Mouse (Mus musculus) limb, embryonic 11.5 days (tissue): ENCODE data around the gene Crhbp. TPM values are rescaled to one million over a fixed set of nuclear protein-coding genes. Genes with fewer than 3 reads are reported as not detected.

ENCODE experiments used
- ATAC-seq: fragments of 200-750 bp; cut with Nextera tagmentation; 2 replicates; pipeline ENCODE4 v1.8.0; 2017; ENCODE audit warnings: low read depth; ENCODE audit not compliant: insufficient number of reproducible peaks, low FRiP score, low TSS enrichment
- DNase-seq: peaks from one replicate; pipeline ENCODE4 v3.0.0-alpha.2; 2015; ENCODE audit warnings: low spot score
- H3K27ac ChIP-seq: fragments of 300-500 bp; sonication (generic); replicated peaks from 2 replicates; pipeline ENCODE4 v1.5.1; 2014; ENCODE audit warnings: low read depth, mild to moderate bottlenecking, low read length
- H3K27me3 ChIP-seq: fragments of 300-500 bp; sonication (generic); 2 replicates; pipeline ENCODE4 v1.6.1; 2014; ENCODE audit warnings: mild to moderate bottlenecking, low read length, mixed read lengths; ENCODE audit not compliant: control insufficient read depth, insufficient read depth
- H3K36me3 ChIP-seq: fragments of 300-500 bp; sonication (generic); 2 replicates; pipeline ENCODE4 v1.6.1; 2014; ENCODE audit warnings: mild to moderate bottlenecking, low read length, moderate library complexity, mixed read lengths; ENCODE audit not compliant: control insufficient read depth, insufficient read depth
- H3K4me1 ChIP-seq: fragments of 300-500 bp; sonication (generic); 2 replicates; pipeline ENCODE4 v1.6.1; 2014; ENCODE audit warnings: low read length, mixed read lengths; ENCODE audit not compliant: control insufficient read depth, insufficient read depth
- H3K4me2 ChIP-seq: fragments of 300-500 bp; sonication (generic); 2 replicates; pipeline ENCODE4 v1.6.1; 2014; ENCODE audit warnings: low read depth, mild to moderate bottlenecking, moderate library complexity; ENCODE audit not compliant: severe bottlenecking
- H3K4me3 ChIP-seq: fragments of 300-500 bp; sonication (generic); 2 replicates; pipeline ENCODE4 v1.5.1; 2014; ENCODE audit warnings: low read depth, low read length
- H3K9ac ChIP-seq: fragments of 300-500 bp; sonication (generic); 2 replicates; pipeline ENCODE4 v1.6.1; 2014; ENCODE audit warnings: mild to moderate bottlenecking, low read length
- H3K9me3 ChIP-seq: fragments of 300-500 bp; sonication (generic); 2 replicates; pipeline ENCODE4 v1.6.1; 2016; ENCODE audit warnings: low read length; ENCODE audit not compliant: control insufficient read depth
- WGBS: fragments of 180-500 bp; shearing (Covaris S2); extraction: QIAGEN DNeasy Blood & Tissue Kit; methylation state at CpG from one replicate; pipeline ENCODE4 v1.1.7; 2014; 5-methylcytosine and 5-hydroxymethylcytosine counted together
- polyA plus RNA-seq: library from polyadenylated mRNA; unstranded; fragments of >200 nt; fragmentation: Nextera tagmentation; extraction: Ambion mirVana; gene quantifications from 2 replicates; pipeline ENCODE4 v1.2.1, GENCODE M21; 2014

Crhbp gene
- 1.4 and 3.5 TPM in 2 replicates for polyA plus RNA-seq

DNA sequence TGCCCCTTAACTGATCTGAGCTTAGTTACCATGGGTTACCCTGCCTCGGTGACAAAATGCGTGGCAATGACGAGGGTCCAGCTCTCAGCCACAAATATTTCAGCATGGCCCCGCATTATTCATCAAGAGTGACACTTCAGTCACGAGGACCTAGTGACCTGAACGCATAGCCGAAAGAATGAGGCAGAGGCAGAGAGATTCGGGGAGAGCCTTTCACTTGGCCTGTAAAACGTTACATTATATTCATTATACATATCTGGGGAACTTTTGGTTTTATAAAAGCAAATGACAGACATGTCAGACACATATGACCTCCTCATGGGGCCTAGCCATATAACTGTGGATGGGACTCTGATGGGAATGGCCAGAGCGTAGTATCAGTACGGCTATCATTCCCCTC lies at the start of gene Crhbp:
TSS of gene Crhbp (minus strand) at position 101 of the 400 bp plus-strand sequence.
- Histone ChIP-seq H3K27ac (no peak within 1 kb of the TSS), H3K9me3 (no peaks in the 10 kb centered on the region), H3K4me3 (peak within 1 kb of the TSS; percentile 42), H3K36me3 (no peaks in the 10 kb centered on the region), H3K27me3 (peaks cover 9% of the 10 kb centered on the region; the same call in 1 of the 2 replicates), H3K4me1 (peaks cover 10% of the 10 kb centered on the region; the same call in 1 of the 2 replicates), H3K9ac (peak within 1 kb of the TSS; percentile 55), H3K4me2 (peak within 1 kb of the TSS; percentile 90)
- no peak for DNase-seq
- no peak for ATAC-seq
- WGBS, result 55% methylated on average over 11 of the region's 11 CpGs

DNA sequence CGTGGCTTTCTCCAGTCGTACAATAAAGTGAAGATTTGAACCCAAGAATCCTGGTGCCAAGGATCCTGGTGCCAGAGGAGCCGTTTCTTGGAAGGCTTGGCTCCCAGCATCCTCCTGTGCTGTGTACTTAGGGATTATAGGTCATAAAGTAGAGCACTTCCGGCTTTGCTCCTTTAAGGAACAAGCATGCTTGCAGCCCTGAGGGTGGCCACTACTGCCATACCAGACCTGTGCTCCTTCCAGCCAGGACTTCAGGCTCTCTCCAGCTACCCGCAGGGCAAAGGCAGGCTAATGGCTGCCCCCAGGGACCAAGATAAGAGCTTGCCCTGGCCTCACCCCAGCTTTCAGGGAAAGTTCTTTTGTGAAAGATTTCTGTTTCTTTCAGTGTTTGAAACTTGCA lies 48.6 kb upstream of the Crhbp start:
- ATAC-seq (no peak), DNase-seq (peak; percentile 36)
- Histone ChIP-seq H3K9ac (no peak overlapping the region), H3K27me3 (no peaks in the 10 kb centered on the region), H3K36me3 (no peaks in the 10 kb centered on the region), H3K4me2 (no peak overlapping the region), H3K4me1 (0 out of 2 replicates have a peak, but pooled peaks cover 2% of the 10 kb centered on the region), H3K27ac (no peak overlapping the region), H3K9me3 (no peaks in the 10 kb centered on the region), H3K4me3 (no peak overlapping the region)
- 57% methylated on average over 5 of the region's 5 CpGs for whole genome bisulfite sequencing

DNA sequence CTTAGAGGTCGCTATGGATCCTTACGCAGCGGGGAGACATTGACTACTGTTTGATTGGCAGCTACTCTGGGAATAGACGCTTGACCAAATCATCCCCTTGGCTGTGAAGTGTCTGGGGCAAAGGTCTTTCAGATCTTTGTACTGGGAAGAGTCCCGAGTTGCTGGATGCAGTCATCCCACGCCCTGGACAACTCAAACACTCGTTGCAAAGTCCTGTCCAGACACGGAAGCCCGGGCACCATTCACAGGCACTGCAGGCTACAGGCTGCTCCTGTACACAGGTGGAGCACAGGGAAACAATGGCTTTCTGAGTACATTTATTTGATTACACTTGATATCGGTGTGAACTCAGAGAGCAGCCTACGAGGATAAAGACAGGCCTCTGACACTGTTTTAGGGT lies 46.6 kb upstream of the Crhbp start:
- Histone ChIP-seq H3K4me3 (no peak overlapping the region), H3K27ac (no peak overlapping the region), H3K9me3 (no peaks in the 10 kb centered on the region), H3K36me3 (no peaks in the 10 kb centered on the region), H3K27me3 (no peaks in the 10 kb centered on the region), H3K4me1 (0 out of 2 replicates have a peak, but pooled peaks cover 2% of the 10 kb centered on the region), H3K4me2 (no peak overlapping the region), H3K9ac (no peak overlapping the region)
- DNase-seq (no peak), ATAC-seq (no peak)
- 80% methylated on average over 11 of the region's 11 CpGs for WGBS

DNA sequence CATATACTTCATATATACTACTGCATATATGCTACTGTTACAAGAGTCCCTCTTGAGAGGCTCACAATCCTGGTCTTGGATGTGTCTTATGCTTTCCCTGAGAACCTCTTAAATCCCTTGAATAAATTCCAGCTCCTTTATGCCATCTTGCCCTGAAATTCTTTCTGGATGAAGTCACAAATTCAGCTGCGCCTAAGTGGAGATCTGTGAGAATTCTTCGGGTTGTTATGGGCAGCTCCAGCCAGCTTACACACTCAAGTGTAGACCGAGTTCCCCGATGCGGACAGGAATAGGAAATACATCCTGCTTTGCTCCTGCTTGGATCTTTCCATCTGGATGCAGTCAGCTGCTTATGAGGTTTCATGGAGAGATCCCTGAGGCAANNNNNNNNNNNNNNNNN lies 39.9 kb upstream of the Crhbp start:
- H3K9me3 ChIP-seq, result no peaks in the 10 kb centered on the region
- H3K36me3 ChIP-seq, result no peaks in the 10 kb centered on the region
- H3K9ac ChIP-seq, result no peak overlapping the region
- no peaks in the 10 kb centered on the region for H3K4me1 ChIP-seq
- H3K27ac ChIP-seq, result no peak overlapping the region
- 64% methylated on average over 5 of the region's 5 CpGs for WGBS
- H3K4me3 ChIP-seq, result no peak overlapping the region
- H3K4me2 ChIP-seq, result no peak overlapping the region
- no peak for ATAC-seq
- no peak for DNase-seq
- H3K27me3 ChIP-seq, result no peaks in the 10 kb centered on the region

DNA sequence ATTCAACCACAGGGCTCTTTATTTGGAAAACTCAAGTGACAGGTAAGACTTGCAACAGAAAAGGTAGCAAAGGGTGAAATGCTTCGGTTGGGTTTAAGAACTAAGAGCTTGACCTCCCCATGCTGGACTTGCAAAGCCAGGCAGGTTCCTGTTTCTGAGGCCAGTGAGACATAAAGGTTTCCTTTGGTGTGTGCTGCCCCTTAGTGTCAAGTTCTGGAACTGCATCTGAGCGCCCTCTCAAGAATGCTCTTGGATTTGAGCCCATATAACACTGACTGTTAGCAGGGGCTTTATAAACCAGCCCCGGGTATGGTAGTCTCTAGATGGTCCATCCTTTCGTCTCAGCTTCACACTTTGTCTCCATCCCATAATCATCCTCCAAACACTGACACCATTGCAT lies 36.7 kb upstream of the Crhbp start:
- no peaks in the 10 kb centered on the region for H3K36me3 ChIP-seq
- H3K9me3 ChIP-seq, result no peaks in the 10 kb centered on the region
- peak; percentile 91 for DNase-seq
- H3K4me2 ChIP-seq, result no peak overlapping the region
- ATAC-seq, result no peak
- H3K27me3 ChIP-seq, result no peaks in the 10 kb centered on the region
- 23% methylated on average over 4 of the region's 4 CpGs for WGBS
- H3K4me3 ChIP-seq, result no peak overlapping the region
- no peaks in the 10 kb centered on the region for H3K4me1 ChIP-seq
- no peak overlapping the region for H3K9ac ChIP-seq
- no peak overlapping the region for H3K27ac ChIP-seq

DNA sequence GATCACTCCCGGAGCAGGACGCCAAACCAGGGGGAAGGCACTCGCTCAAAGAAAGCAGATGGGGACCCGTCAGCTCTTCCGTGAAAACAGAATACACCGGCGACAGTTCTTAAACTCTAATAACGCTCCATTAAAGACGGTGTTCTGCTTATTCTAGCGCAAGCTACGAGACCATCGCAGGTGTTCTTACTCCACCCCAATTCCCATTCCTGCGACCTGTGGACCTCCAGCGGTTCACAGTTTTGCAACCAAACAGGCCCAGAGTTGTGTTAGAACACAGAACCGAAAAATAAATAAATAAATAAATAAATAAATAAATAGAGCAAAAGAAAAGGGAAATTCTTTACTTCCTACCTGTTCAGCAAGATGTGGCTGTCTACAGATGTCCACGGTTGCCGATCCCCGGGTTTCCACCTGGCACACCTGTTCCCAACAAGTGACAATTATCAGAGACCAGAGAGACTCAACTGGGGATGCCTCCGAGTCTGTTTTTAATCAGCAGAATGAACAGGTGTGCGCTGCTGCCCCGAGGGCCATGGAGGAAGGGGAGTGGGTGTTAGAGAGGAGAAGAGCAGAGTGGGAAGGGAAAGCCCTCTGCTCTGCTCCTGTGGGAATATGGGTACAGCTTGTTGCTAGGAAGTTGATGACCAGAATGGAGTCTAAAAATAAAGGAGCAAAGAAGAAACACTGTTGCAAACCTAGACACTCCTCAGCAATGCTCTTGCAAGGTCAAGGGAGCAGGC lies 34.1 kb upstream of the Crhbp start, which contains the start of gene S100z:
TSS of gene S100z (minus strand) at position 51 of the 743 bp plus-strand sequence.
- Histone ChIP-seq H3K4me3 (no peak within 1 kb of the TSS), H3K4me2 (no peak within 1 kb of the TSS), H3K4me1 (no peaks in the 10 kb centered on the region), H3K27me3 (no peaks in the 10 kb centered on the region), H3K27ac (no peak within 1 kb of the TSS), H3K36me3 (no peaks in the 10 kb centered on the region), H3K9ac (no peak within 1 kb of the TSS), H3K9me3 (no peaks in the 10 kb centered on the region)
- DNase-seq, result no peak
- ATAC-seq, result no peak
- 85% methylated on average over 21 of the region's 21 CpGs for WGBS

DNA sequence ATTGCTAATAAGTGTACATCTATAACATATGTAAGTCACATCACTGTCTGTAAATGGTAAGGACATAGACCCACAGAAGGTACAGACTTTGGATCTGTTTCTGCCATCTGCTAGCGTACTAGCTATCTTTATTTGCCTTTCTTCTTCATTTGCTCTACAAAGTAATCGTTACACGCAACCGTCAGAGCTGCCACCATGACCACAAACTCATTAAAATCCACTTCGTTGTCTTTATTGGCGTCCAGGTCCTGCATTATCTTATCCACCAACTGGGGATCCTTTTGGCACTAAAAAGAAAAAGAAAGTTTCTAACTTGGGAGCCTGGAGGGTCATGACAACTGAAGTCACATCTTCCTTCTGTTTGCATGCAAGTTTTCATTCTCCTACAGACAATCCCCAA lies 32.4 kb upstream of the Crhbp start:
- no peaks in the 10 kb centered on the region for H3K27me3 ChIP-seq
- no peak overlapping the region for H3K4me2 ChIP-seq
- H3K9me3 ChIP-seq, result no peaks in the 10 kb centered on the region
- no peak for ATAC-seq
- H3K27ac ChIP-seq, result no peak overlapping the region
- no peak overlapping the region for H3K9ac ChIP-seq
- WGBS, result 76% methylated on average over 6 of the region's 6 CpGs
- H3K4me1 ChIP-seq, result no peaks in the 10 kb centered on the region
- no peak overlapping the region for H3K4me3 ChIP-seq
- no peak for DNase-seq
- H3K36me3 ChIP-seq, result no peaks in the 10 kb centered on the region

DNA sequence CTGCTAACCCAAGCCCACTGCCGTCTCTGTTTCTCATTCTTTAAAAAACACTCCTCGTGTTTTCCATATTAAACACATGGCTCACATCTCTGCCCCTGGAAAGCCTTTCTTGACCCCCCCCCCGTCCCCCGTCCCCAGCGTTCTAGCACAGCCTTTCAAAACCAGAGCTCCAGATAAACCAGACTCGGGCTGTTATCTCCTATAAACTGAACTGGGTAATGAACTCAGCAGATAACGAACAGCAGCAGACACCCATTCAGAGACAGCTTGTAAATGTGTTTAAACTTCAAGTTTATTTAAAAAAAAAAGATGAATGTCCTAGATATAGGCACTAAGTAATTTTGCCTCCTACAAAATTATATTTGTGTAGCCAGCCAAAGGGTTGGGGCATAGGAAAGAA lies 30.4 kb upstream of the Crhbp start:
- WGBS, result 39% methylated on average over 7 of the region's 7 CpGs
- no peaks in the 10 kb centered on the region for H3K36me3 ChIP-seq
- no peak overlapping the region for H3K4me3 ChIP-seq
- H3K4me2 ChIP-seq, result no peak overlapping the region
- no peaks in the 10 kb centered on the region for H3K27me3 ChIP-seq
- ATAC-seq (no peak), DNase-seq (no peak)
- H3K9me3 ChIP-seq, result no peaks in the 10 kb centered on the region
- no peak overlapping the region for H3K27ac ChIP-seq
- H3K9ac ChIP-seq, result no peak overlapping the region
- H3K4me1 ChIP-seq, result no peaks in the 10 kb centered on the region
